Mouse (Mus musculus) CD8-positive naive resting alpha-beta T cell, adult 2 months (primary cell): ENCODE measurements around the gene Spaca6.

Experiments used
- DNase-seq, 2 experiments: peaks; one replicate each; pipeline ENCODE4 v3.0.0; 2022; ENCODE audit warnings: low read depth in 2 of 2, low spot score in 2 of 2

Gene Spaca6

GRCm38 (mm10) chr17:17826751-17827657 is at the start of gene Spaca6:
TSS of gene Spaca6 (plus strand) at chr17:17827158.
- DNase-seq, result no peak

- no peak for DNase-seq
Observed at GRCm38 (mm10) chr17:17790866-17791630, 35.9 kb upstream of the Spaca6 start.

DNA sequence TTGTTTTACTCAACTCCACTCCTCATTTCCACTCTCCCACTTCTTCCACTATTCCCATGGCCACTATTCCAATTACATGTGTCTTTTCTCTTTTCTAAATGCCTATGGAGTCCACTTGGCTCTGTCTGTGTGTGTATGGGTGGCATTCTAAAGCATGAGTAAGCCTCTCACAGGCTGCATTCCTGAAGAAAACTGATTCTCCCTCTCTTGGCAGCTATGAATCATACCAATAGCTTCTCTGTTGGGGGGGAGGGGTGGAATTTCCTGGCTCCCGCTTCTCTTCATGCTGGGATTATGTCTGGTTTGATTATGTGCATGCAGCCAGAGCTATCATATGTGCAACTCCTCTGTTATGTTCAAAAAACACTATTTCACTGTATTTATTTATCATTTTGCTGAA is 34.4 kb upstream of the Spaca6 start:
- no peak for DNase-seq

DNA sequence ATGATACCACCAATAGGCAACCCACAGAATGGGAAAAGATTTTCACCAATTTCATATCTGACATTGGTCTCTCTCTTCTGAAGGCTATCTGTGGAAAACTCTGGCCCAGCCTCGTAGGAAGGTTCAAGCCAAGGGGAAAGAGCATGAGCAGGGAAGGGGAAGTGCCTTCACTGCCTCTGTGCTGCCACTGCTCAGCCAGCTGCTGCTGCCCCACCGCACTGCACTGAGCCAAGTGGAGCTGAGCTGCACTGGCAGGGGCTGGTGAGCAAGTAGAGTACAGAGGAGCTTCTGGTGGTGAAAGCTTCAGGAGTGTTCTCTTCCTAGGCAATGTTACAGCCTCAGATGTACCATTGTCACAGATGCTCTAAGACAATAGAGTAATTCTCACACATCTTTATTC is 31.4 kb upstream of the Spaca6 start:
- no peak for DNase-seq

DNA sequence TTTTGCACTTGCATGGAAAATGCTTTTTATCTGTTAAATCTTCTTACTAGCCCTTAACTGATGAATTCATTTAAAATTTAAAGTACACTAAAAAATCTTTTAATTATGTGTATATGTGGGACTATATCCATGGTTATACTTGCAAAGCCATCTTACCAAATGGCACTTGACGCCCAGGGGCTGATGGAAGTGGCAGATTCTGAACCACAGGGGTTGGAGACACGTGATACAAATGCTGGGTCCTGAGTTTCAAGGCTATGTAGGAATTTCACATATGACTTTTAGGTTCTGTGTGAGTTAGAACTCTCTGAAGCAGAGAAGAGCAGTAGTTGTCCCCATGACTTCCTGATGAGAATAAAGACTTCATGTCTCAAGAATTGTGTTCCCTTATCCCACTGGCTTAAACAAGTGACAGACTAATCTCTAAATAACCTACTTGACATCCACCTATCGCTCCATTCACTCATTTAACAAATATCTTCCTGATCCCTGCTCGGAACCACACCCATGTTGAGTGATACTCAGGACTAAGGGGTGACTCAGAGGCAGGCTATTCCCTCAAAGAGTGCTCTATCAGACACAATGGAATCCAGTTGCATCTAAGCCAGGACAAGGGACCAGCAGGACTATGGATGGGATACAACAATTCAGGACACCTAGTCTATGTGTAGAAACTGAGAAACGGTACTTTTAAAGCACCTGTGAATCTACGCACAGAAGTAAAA is 3.2 kb upstream of the Spaca6 start:
- DNase-seq, result no peak

DNA sequence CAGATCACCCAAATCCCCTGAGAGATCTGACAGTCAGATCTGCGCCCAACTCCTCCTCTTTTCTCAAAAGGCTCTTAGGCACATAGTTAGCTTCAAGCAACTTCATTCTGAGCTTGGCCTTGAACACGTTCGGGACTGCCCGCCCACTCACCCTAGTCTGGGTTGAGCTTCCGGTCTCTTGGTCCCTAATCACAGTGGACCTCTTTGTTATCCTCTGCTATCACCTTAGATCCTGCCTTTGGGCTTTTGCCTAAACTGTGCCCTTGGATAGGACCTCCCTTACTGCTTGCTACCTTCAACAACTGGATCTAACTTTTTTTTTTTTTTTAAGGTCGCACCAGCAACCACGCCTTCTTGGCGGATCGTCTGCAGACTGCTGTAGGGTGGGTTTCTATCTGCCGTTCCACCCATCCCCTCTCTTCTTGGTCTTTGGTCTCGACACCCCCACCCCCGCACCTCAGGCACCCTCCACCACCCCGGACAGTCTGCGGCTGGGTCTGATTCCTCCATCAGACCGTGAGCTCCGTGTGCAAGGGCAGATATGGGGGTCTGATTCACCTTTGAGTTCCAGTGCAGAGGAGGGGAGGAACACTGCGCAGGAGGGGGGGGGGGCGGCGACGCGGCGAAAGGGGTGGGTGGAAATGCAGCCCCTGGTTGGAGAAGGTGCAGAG is 902 bp upstream of the Spaca6 start:
- DNase-seq, result no peak

GRCm38 (mm10) chr17:17827658-17828190 is 766 bp downstream of the Spaca6 start:
- no peak for DNase-seq

DNA sequence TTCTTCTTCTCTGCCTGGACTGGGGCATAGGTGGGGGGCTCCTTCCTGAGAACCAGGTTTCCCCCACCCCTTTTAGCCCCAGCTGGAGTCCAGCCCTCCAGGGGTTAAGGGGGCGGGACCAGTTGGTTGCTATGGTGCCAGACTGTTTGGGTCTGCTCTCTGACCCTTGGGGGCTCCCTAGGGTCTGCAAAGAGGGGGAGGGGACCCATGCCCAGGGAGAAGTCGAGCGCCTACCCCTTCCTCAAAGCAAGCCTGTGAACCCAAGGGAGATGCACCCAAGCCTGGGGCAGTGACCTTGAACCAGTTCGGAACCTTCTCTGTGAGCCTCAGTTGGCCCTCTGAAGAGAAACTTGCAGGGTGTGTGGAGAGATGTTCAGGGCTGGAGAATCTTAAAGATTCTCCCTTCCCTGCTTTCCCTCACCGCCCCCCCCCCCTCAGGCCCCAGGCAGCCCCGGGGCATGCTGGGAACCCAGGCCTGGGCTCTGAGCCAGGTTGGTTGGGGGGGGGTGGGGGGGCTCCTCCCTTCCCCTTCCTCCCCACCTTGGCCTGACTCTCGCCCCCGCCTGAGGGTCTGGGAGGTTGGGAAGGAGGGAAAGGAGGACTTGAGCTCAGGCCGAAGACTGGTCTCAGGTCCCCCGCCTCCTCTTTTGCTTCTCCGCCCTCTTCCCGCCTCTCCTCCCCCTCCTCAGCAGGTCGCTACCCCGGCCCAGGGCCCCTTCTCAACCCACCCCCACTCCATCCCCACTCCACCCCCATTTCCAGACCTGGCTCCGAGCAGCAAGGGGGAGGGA is 1.4 kb downstream of the Spaca6 start:
- DNase-seq, result no peak

DNA sequence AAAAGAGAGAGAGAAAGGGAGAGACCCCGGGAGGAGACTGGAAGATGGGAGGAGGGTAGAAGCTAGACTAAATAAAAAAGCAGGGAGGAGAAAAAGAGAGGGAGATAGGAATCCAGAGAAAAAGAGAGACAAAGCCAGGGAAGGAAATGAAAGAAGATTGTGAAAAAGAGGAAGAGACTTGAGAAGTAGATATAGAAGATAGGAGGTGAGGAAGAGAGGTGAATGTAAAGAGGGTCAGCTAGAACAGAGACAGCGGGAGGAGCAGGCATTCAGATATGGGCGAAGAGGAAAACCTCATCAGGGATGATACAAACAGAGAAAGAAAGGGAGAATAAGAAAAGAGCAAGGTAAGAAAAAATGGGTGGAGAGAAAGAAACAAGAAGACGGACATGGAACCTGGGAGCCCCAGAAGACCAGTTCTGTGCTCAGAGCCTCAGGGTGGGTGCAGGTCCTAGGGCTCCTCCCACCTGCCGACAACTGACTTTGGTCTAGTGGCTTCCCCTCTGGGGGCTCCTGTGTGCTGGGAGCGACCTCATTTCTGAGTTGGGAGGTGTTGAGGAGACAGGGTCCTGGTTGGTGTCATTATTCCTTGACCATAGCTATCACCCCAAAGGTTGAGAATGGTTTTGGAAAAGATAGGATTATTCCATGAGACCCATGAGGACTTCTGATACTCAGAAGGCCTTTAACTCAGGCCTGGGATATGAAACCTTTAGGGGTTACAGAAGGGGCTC is 2.3 kb downstream of the Spaca6 start:
- no peak for DNase-seq

DNA sequence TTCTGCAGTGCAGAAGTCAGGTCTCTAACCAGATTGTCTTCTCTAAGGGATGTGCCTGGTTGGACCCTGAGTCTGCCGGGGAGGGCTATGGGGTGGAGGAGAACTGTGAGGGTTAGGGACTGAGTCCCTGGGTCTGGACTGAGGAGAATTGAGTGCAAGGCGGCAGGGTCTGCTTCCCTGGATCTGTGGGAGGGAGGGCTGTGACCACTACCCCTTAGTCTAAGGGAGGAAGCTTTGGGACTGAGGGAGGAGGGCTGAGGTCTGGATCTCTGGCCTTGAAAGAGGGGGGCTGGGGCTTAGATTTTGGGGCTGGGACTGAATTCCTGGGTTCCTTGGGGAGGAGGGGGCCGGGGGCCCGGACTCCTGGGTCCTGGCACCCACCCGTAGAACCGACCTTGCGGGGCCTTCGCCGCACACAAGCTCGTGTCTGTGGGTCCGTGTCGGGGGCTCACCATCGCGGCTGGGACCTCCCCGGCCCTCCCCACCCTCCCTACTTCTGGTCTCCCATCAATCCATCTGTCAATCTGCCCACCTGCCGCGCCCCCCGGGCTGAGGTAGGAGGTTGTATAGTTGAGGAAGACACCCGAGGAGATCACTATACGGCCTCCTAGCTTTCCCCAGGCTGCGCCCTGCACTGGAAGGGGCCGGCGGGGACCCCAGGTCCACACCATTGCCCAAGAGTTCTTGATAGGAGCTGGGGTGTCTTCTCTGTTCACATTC is 3.0 kb downstream of the Spaca6 start:
- DNase-seq, result no peak

- DNase-seq, result no peak
Observed at GRCm38 (mm10) chr17:17830731-17831130, 3.8 kb downstream of the Spaca6 start.

- no peak for DNase-seq
Observed at GRCm38 (mm10) chr17:17834896-17835295, 7.9 kb downstream of the Spaca6 start.

GRCm38 (mm10) chr17:17836101-17836500 is 9.1 kb downstream of the Spaca6 start:
- no peak for DNase-seq

GRCm38 (mm10) chr17:17837426-17837825 is 10.5 kb downstream of the Spaca6 start:
- no peak for DNase-seq

DNA sequence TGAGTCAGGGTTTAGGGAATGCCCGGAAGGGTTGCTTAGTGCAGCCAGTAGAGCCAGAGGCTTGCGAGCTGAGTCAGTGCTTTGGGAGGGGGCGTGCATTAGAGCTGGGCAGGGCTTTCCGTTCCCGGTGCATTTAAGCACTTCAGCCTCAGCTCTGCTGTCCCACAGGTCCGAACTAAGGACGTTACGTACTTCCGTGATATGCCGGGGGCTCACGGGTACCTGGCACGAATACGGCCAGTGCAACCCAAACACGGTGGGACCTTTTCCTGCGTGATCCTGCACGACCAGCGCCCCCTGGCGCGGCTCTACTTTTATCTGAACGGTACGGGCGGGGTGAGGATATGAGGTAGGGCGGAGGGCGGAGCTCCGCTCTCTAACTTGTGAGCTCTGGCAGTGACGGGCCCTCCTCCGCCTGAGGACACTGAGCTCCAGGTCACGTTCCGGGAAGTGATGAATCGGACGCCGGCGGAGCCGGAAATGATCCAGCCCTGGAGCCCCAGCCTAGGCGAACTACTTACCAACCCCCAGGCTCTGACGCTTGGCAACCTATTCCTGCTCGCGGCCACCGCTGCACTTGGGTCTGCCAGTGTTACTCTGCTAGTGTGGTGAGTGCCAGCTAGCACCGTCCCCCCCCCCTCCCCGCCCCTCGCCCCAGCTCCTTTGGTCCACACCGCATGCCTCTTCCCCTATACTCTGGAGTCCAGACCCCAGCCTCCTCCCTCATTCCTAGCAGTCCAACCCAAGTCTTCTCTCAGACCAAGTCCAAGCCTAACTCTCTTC is 11.2 kb downstream of the Spaca6 start:
- peak; percentile 85 to 91 for DNase-seq

DNA sequence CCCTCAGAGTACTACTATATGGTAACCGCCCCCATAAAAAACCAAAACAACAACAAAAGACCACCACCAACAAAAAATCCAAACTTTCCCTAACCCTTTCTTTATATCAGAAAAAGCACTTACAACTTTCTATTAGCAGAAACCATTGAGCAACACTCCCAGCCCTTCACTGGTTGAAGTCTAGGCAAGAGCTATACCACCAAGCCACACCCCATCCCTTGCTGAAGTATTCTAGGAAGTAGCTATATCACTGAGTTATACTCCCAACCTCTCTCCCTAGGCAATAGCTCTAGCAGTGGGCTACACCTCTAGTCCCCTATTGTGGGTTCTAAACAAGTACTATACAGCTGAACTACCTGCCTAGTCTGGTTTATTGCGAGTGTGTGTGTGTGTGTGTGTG is 12.3 kb downstream of the Spaca6 start:
- no peak for DNase-seq

- no peak for DNase-seq
Observed at GRCm38 (mm10) chr17:17840796-17841195, 13.8 kb downstream of the Spaca6 start.
